Mouse (Mus musculus) bone marrow, adult 2 months (tissue): ENCODE measurements around the gene Wdr73. TPM values are rescaled to one million over a fixed set of nuclear protein-coding genes. Genes with fewer than 3 reads are reported as not detected.
"Not testable (repeated sequence)": the region's sequence is repeated elsewhere in the genome, so short reads cannot be mapped to it uniquely, and the experiment has no call there.

Source experiments
- H3K27ac ChIP-seq: fragments of 200-500 bp; 2 replicates; pipeline ENCODE4 v1.5.1; 2012; ENCODE audit warnings: low read depth, mild to moderate bottlenecking, control low read depth, inconsistent platforms, low read length; ENCODE audit not compliant: control insufficient read depth, poor library complexity, insufficient read depth
- H3K4me1 ChIP-seq: fragments of 200-500 bp; 2 replicates; pipeline ENCODE4 v1.6.1; 2011; ENCODE audit warnings: low read length; ENCODE audit not compliant: control insufficient read depth, insufficient read depth
- H3K4me3 ChIP-seq: fragments of 200-500 bp; replicated peaks from 2 replicates; pipeline ENCODE3; 2011; ENCODE audit warnings: mild to moderate bottlenecking, low read depth, low read length, control low read depth; ENCODE audit not compliant: control insufficient read depth
- CTCF ChIP-seq: fragments of 200-500 bp; IDR thresholded peaks from 2 replicates; pipeline ENCODE4 v1.5.1; 2011; ENCODE audit warnings: low read length, control low read depth; ENCODE audit not compliant: control insufficient read depth, insufficient read depth
- POLR2A ChIP-seq: fragments of 200-500 bp; IDR thresholded peaks from 2 replicates; pipeline ENCODE4 v1.6.1; 2011; ENCODE audit warnings: low read depth, mild to moderate bottlenecking, control low read depth, low read length, borderline replicate concordance; ENCODE audit not compliant: control insufficient read depth
- WGBS: fragments of 180-500 bp; shearing (Covaris S2); methylation state at CpG from one replicate; pipeline ENCODE4 v1.1.7; 2018; 5-methylcytosine and 5-hydroxymethylcytosine counted together
- polyA plus RNA-seq: library from polyadenylated mRNA; stranded (reverse); fragments of >200 nt; gene quantifications from 2 replicates; pipeline ENCODE4 v1.2.4, GENCODE M21; 2011; ENCODE audit warnings: low replicate concordance; ENCODE audit not compliant: missing spikeins, insufficient read depth, insufficient read length

The Wdr73 gene
- polyA plus RNA-seq = 11.1 and 12.8 TPM in 2 replicates

DNA sequence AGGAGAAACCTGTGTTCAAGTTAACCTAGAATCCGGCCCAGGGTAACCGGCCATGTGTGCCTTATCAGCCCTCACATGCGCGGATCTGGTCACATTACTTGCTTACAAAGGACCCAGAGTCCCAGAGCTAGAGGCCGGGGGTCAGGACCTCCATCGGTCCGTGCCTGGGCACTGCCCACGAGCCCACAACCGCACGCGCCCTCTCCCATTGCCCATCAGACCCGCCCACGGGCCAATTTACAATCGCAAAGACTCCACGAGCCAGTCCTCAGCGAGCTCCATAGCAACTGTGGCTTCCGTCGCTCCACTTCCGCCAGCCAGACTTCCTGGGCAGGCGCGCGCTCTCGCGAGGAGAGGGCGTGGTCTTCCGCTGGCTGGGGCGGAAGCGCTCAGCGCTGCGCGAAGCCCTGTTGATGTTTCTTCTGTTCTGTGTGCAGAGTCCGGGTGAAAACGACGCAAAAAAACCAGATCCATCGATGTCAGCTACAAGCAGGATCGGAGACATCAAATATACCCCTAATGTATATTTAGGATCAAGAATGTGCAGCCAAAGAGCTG lies at the start of gene Wdr73:
TSS of gene Wdr73 (minus strand) at position 326 of the 558 bp plus-strand sequence.
- peak within 1 kb of the TSS; percentile 46 for H3K27ac ChIP-seq

DNA sequence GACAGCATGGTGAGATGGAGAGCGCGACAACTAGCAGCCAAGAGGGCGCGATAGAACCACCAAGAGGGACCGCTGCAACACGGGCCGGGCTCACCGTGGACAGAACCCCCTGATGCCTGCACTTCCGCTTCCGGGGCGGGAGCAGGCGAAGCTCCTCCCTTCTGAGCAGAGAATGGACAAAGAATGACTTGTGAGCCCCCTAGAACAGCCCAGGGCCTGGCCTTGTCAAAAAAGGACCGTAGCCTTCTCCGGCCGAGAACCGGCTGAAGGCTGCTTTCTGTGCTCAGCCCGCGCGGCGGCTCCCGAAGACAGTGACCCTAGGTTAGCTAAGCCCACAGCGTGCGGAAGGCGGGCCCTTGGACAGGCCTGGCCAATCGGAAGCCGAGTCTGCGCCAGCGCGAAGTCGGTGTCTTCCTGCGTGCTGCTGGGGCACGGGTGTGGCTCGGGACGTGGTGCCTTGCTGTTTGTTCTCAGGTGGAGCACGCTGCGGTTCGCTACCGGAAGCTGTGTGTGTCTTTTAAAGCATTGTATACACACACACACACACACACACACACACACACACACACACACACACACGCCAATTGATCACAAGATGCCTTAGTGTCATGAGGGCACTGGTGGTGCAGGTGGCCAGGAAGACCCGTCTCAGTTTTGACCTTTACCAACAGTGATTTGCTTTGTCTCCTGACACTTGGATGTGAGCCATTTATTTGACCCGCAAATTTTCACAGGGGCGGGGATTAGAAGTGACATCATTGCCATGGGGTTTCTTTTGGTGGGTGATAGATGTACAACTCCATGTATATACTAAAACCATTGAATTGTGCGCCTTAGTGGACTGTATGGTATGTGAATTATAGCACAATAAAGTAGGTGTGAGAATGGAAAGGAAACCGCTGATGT lies 46.6 kb upstream of the Wdr73 start, which contains the start of gene Sec11a:
TSS of gene Sec11a (minus strand) at position 336 of the 906 bp plus-strand sequence.
- TF ChIP-seq POLR2A (peak; percentile 75; the same call in 1 of the 2 replicates), CTCF (no peak)
- Histone ChIP-seq H3K4me1 (peaks cover 1% of the 10 kb centered on the region; the same call in 1 of the 2 replicates), H3K27ac (peak within 1 kb of the TSS; percentile 76), H3K4me3 (peak within 1 kb of the TSS; percentile 97)
- 2% methylated on average over 44 of the region's 44 CpGs for WGBS

More for the DNA sequence above, at the start of gene Wdr73:
- peak within 1 kb of the TSS; percentile 76 for H3K4me3 ChIP-seq
- under 1% methylated on average over 36 of the region's 36 CpGs for WGBS
- peak; percentile 97 for TF ChIP-seq POLR2A
- no peak for TF ChIP-seq CTCF
- H3K4me1 ChIP-seq = no peaks in the 10 kb centered on the region; the same call in 1 of the 2 replicates

DNA sequence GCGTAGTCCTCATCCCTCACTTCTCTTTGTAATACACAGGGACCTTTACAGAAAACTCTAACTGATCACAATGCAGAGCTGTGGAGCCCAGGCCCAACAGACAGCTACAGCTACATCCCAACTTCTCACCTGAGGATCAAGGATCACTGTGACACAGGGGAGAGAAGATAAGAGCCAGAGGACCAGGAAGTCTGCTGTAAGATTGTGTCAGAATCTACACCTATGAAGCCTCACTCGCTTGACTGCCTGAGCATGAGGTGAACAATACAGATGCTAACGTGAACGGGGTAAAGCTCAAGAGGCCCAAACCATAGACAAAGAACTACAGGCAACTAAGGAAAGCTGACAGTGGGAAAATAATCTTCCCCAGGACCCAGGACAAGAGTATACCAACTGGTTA lies 38.7 kb upstream of the Wdr73 start:
- 85% methylated on average over 4 of the region's 4 CpGs for WGBS
- no peaks in the 10 kb centered on the region; the same call in 1 of the 2 replicates for H3K4me1 ChIP-seq
- no peak for TF ChIP-seq POLR2A
- TF ChIP-seq CTCF = no peak
- H3K4me3 ChIP-seq = no peak overlapping the region
- no peak overlapping the region for H3K27ac ChIP-seq

DNA sequence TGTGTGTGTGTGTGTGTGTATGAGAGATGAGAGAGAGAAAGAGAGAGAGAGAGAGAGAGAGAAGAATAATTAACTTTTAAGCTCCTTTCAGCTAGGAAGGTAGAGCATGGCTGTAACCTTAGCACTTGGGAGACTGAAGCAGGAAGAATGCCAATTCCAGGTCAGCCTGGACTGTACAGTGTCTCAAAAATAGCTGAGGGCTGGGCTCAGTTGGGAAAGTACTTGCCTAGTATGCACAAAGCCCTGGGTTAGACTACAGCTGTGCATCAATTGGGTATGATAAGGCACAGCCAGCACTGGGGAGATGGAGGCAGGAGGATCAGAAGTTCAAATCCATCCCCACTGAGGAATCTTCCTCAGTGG lies 36.2 kb upstream of the Wdr73 start:
- H3K4me1 ChIP-seq, H3K27ac ChIP-seq, H3K4me3 ChIP-seq: not testable (repeated sequence)

DNA sequence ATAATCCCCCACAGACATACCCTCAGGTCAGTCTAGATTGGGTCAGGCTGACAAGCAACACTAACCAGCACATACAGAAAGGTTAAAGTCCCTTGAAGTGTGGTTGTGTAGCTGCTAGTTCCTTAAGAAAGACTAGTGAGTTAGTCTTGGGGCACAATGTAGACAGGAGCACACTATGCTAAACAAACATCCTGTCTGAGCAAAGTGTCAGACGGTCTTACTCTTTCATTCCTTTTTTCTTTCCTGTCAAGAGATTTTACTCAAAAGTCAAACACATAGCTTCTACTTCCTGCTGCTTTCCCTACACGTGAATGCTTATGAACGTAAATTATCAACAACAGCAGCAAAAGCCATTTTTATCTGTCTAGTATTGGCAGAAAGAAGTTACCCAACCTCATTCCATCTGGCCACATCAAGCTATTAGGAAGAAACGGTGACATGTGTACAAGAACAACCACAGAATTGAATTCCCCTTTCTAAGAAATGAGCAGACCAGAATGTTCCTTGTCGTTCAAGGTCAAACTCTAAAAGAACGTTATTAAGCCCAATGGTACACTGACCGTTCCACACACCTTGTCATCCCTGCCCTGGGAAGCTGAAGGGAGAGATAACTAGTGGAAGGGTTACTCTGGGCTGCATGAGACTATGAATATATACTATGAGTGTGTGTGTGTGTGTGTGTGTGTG lies 35.7 kb upstream of the Wdr73 start:
- 9% methylated on average over 7 of the region's 7 CpGs for WGBS
- not testable (repeated sequence) for H3K27ac ChIP-seq

DNA sequence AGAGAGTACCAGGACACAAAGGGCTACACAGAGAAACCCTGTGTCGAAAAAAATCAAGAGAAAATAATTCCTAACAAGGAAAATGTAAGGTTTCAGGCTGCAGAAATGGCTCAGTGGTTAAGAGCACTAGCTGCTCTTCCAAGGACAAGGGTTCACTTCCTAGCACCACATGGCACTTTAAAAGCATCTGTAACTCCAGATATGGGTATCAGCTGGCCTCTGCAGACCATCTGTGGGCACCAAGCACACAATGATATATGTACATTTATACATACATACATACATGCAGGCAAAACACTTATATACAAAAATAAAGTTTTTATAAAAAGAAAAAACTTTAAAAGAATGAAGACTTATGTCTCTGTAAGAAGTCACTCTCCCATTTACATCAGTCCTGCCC lies 34.8 kb upstream of the Wdr73 start:
- Histone ChIP-seq H3K27ac (no peak overlapping the region), H3K4me1 (no peaks in the 10 kb centered on the region; the same call in 1 of the 2 replicates), H3K4me3 (no peak overlapping the region)
- WGBS = 85% methylated on average over 1 of the region's 1 CpGs
- TF ChIP-seq POLR2A (no peak), CTCF (no peak)

More for the DNA sequence above, 35.7 kb upstream of the Wdr73 start:
- not testable (repeated sequence) for H3K4me3 ChIP-seq, H3K4me1 ChIP-seq

DNA sequence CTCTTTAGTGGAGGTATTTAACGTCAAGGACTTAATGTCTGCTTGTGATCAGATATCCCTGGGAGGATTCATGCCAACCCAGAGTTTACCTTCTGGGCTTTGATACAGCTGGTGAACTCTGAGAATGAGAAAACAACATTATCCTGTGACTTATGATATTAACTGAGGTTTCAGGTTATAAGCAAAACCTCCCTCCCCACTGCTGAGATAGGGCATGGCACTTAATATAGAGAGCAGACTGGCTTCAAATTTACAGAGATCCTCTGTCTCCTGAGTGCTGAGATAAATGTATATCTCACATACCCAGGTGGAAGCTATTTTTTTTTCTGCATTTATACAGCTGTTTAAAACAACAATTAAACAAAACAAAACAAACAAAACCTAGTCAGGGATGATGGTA lies 31.7 kb upstream of the Wdr73 start:
- TF ChIP-seq CTCF (no peak), POLR2A (no peak)
- 53% methylated on average over 1 of the region's 1 CpGs for WGBS
- Histone ChIP-seq H3K4me3 (no peak overlapping the region), H3K27ac (no peak overlapping the region), H3K4me1 (no peaks in the 10 kb centered on the region; the same call in 1 of the 2 replicates)

DNA sequence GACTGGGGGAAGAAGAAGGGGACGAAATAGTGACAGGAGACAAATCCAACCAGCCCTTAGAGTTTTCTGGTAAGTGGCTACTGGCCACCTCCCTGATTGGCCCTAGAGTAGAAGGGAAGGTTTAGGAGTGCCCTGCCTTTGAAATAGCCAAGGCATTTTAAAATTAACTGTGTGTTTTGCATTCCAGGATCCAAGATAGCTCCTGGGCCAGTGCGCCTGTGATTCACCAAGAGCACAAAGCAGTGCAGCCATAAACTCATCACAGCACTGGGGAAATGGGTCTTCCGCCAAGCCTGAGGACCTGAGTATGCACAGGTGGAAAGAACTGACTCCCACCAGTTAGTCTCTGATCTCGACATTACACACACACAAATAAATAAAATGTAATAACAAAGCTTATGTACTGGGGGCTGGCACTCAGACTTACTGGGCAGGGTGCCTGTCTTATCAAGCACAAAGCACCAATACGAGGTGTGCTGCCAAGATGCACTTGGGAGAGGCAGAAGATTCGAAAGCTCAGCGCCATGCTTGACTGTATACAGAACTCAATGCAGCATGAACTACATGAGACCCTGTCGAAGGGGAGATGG lies 30.6 kb upstream of the Wdr73 start:
- TF ChIP-seq POLR2A (no peak), CTCF (no peak)
- no peak overlapping the region for H3K4me3 ChIP-seq
- H3K27ac ChIP-seq = no peak overlapping the region
- 79% methylated on average over 8 of the region's 8 CpGs for WGBS
- no peaks in the 10 kb centered on the region; the same call in 1 of the 2 replicates for H3K4me1 ChIP-seq
